Mouse (Mus musculus) erythroblast, adult 5-6 weeks (primary cell): ENCODE results near the gene Ssx2ip. TPM values are rescaled to one million over a fixed set of nuclear protein-coding genes. Genes with fewer than 3 reads are reported as not detected.

Experiments used
- ATAC-seq: replicated peaks from 2 replicates; pipeline ENCODE4 v1.8.0; 2016; ENCODE audit warnings: moderate number of reproducible peaks, mild to moderate bottlenecking, moderate TSS enrichment, inconsistent platforms; ENCODE audit not compliant: poor library complexity, low FRiP score, severe bottlenecking
- total RNA-seq, 2 experiments: library from RNA; stranded (forward) in 1 of 2; stranded (reverse) in 1 of 2; fragments of 150-400 nt in 1 of 2; fragments of 200-764, 138-1000 nt in 1 of 2; gene quantifications; 2 replicates each; pipeline versions ENCODE4 v1.2.3 to v1.2.4; 2015 to 2017; ENCODE audit warnings: low replicate concordance in 2 of 2

The Ssx2ip gene
- total RNA-seq, 2 experiments from 2014 or later = 15.0 to 25.0 TPM

DNA sequence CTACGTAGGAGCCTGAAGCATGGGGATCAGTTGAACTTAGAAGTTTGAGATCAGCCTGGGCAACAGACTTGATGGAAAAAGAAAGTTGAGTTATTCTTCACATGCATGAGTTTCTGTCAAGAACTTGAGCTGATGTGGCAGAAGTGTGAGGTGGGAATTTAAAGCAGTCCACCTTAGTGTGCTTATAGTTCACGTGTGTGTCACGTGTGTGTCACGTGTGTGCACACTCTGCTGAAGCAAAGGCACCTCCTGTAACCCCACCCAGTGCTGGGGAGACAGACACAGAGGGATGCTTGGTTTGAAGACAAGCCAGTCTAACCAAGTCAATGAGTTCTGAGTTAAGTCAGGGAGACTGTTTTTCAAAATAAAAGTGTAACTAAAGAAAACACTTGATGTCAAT, 6.6 kb upstream of the Ssx2ip start:
- ATAC-seq = no peak

DNA sequence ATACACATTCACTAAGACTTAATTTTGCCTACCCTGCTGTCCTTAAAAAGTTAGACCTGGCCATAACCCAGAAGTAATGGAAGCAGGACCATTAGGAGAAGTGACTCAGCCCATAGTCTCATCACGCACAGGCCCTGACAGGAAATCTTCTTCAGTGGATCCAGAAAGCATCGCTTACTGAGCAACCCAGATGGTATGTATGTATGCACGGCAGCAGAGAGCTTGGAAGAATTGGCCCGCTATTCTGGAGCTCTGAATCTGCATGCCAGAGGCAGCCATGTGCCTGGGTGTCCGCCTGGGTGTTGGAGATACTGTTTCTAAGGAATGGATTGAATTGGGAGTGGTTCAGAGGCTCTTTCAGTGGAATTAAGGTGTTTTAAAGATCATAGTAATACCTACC, 5.2 kb upstream of the Ssx2ip start:
- no peak for ATAC-seq

DNA sequence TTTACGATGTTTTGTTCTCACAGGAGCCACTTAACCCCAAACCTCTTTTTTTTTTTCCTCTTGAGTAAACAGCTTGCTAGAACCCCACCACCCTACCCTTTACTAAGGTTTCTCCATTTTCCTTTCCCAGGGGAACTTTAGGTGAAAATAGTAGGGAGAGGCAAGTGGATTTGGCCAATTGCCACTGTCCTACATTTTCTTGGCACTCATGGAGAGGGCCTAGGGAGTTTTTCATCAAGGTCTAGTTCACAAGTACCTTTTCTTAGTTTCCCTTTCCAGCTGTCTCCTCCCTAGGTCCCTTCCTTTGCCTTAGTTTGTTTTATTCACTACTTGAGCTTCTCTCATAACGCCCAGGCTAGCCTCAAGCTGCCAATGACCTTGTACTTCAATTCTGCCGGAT, 672 bp upstream of the Ssx2ip start:
- ATAC-seq = no peak

- ATAC-seq = peak; percentile 65
Measured at GRCm38 (mm10) chr3:146405213-146406006, 968 bp downstream of the Ssx2ip start.

DNA sequence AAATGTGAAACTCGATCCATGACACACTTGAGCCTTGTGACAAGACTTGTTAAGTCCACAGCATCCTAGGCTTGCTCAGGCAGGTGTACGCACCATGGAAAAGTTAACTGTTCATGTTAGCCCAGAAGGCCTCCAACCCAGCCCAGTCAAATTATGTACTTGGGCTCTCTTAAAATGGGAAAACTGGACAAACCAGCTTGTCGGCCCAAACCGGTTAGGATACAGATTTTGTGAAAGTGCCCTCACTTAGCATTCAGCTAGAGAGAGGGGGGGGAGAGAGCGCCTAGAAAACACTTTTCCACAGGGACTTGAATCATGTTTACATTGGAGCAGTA, 1.5 kb downstream of the Ssx2ip start:
- ATAC-seq = no peak

DNA sequence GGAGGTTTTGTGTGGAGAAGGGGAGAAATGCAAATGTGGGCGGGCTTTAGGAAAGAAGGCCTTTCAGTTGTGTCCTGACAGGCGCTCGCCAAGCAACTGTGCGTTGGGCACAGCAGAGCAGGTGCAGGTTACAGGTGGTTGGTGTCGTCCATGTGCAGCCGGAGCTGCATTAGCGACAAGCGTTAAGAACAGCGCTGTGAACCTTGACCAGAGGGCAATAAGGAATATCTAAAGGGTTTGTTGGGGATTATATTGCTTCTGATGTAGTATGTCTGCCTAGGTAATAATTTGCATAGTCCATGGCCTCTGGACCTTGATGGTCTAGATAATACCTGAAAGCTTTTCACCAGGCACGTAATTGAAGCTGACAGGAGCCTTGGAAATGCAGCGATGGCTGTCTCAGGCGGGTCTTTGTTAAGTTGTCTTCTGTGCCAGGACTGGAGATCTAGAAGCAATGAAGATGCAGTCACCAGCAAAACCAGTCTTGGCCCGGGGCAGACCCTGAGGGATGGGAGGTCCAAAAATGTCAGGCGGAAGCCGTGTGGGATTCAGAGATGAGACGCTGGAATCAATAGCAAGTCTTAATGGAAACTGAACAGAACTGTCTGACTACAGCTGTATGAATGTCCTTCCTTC, 2.8 kb downstream of the Ssx2ip start:
- ATAC-seq = no peak

- no peak for ATAC-seq
Measured at GRCm38 (mm10) chr3:146410114-146410513, 5.7 kb downstream of the Ssx2ip start.

DNA sequence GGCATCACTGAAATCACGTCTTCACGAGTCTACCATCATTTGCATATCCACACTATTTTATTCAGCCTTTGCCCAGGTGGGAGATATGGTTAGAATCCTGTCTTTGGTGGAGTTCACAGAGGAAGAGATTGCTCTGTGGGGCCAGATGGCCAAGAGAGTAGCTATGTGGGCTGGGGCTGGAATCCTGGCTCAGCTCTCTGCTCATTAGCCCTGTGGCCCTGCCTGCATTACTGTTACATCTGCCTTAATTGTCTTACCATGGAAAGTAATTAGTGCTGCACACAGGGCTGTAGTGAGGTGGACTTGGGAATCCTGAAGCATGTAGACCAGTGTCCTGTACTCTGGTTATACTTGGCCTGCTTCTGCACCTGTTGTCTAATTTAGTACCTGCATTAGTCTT, 7.6 kb downstream of the Ssx2ip start:
- ATAC-seq = no peak

GRCm38 (mm10) chr3:146412480-146412879, 8.0 kb downstream of the Ssx2ip start:
- ATAC-seq = no peak

GRCm38 (mm10) chr3:146413016-146413415, 8.6 kb downstream of the Ssx2ip start:
- ATAC-seq = no peak

DNA sequence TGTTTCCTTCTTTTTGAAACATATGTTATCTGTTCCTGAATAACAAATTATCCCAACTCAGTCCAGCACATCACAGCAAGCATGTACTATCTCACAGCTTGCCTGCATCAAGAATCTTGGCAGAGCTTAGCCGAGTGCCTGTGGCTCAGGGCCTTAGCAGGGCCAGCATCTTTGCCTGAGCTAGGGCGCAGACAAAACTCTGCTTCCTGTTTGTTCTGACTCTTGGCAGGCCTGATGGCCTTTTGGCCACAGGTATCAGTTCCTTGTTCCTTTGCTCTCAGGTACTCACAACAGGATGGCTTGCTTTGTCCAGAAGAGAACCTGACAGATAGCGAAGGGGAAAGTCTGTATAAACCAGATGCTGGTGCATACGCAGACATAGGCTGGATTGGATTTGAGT, 9.6 kb downstream of the Ssx2ip start:
- no peak for ATAC-seq

- ATAC-seq = no peak
Measured at GRCm38 (mm10) chr3:146414555-146414954, 10.1 kb downstream of the Ssx2ip start.

GRCm38 (mm10) chr3:146417873-146418272, 13.4 kb downstream of the Ssx2ip start:
- no peak for ATAC-seq

DNA sequence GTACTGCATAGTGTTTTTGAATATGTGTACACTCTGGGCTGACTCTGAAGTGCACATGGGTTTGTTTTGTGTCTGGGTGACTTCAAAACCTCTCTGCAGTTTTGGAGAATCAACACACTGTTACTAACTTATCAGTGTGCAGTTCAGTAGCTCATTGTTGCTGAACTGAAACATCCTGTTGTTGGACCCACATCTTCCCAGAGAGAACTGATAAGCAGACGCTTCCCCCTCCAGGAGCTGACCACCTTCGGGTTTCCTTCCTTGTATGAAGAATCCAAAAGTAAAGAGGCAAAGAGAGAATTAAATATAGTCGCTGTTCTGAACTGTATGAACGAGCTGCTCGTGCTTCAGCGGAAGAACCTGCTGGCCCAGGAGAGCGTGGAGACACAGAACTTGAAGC, 14.5 kb downstream of the Ssx2ip start:
- ATAC-seq = no peak

DNA sequence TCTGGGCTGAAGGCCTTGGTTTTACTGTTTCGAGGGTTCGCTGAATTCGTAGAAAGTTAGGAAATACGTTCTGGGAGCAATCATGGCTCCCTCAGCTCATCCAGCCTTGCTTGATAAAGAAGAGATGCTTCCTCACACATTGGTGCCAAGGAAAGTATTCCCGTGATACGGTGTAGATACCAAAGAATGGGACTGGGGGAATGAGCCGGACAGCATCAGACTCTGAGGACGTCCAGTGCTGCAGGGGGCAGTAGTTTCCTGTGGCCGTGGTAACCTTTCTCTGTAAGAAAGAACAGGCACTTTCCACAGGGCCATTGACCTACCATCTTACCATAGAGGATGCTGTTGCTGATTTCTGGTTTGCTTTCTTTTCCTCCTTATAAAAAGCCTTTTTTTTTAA, 15.1 kb downstream of the Ssx2ip start:
- ATAC-seq = no peak

GRCm38 (mm10) chr3:146419992-146420537, 15.6 kb downstream of the Ssx2ip start:
- no peak for ATAC-seq

DNA sequence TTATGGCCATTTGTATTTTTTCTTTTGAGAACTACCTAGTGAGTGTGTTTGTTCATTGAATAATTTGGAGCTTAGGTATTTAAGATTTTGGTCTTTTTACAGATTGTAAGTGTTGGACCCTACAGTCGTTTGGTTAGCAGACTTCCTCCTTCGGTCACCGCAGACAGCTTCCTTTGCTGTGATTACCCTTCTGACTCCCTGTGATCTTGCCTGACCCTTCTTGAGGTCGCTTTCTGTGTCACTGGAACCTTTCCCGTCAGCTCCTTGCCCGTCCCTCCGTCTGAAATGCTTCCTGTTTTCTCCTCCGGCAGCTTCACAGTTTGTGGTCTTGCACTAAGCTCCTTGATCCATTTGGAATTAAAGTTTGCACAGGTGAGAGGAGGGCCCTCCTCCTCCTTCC, 17.3 kb downstream of the Ssx2ip start:
- ATAC-seq = no peak

DNA sequence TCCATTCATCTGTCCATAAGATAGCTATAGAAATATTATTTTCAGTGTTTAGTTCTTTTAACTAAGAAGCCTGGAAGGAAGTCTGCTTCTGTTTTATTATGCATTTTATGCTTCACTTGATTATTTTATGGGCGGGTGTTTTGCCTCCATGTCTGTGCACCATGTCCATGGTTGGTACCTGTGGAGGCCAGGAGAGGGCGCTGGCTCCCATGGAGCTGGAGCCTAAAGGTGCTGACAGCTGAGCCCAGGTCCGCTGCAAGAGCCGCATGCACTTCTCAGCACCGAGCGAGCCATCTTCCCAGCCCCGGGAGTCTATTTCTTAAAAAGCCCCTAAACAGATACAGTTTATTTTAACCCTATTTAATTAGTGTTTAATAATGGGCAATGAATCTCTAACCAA, 19.3 kb downstream of the Ssx2ip start:
- ATAC-seq = no peak

- ATAC-seq = no peak
Measured at GRCm38 (mm10) chr3:146424306-146424900, 20.0 kb downstream of the Ssx2ip start.

DNA sequence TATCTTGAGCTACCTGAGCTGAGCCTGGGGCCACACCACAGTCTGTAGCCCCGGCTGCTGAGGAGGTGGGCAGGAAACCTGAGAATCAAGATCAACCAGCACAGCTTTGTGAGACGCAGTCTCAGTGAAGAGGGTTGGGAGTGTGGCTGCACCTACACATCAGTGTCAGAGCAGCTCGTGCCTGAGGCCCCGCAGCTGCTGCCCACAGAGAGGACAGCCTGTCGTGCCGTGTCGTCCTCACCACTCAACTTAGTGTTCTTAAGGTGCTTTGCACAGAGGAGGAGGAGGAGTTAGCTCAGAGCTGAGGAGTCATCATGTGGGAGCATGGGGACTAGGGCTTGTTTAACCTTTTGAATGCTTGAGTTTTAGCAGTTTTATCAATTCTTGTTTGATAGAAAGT, 21.5 kb downstream of the Ssx2ip start:
- no peak for ATAC-seq

- ATAC-seq = no peak
Measured at GRCm38 (mm10) chr3:146426489-146426888, 22.0 kb downstream of the Ssx2ip start.
